Mouse (Mus musculus) testis, postnatal 14 days (tissue): ENCODE results near the gene Hapln2.

Experiments
- DNase-seq: peaks from one replicate; pipeline ENCODE4 v3.0.0; 2021; ENCODE audit warnings: low spot score

Gene Hapln2

DNA sequence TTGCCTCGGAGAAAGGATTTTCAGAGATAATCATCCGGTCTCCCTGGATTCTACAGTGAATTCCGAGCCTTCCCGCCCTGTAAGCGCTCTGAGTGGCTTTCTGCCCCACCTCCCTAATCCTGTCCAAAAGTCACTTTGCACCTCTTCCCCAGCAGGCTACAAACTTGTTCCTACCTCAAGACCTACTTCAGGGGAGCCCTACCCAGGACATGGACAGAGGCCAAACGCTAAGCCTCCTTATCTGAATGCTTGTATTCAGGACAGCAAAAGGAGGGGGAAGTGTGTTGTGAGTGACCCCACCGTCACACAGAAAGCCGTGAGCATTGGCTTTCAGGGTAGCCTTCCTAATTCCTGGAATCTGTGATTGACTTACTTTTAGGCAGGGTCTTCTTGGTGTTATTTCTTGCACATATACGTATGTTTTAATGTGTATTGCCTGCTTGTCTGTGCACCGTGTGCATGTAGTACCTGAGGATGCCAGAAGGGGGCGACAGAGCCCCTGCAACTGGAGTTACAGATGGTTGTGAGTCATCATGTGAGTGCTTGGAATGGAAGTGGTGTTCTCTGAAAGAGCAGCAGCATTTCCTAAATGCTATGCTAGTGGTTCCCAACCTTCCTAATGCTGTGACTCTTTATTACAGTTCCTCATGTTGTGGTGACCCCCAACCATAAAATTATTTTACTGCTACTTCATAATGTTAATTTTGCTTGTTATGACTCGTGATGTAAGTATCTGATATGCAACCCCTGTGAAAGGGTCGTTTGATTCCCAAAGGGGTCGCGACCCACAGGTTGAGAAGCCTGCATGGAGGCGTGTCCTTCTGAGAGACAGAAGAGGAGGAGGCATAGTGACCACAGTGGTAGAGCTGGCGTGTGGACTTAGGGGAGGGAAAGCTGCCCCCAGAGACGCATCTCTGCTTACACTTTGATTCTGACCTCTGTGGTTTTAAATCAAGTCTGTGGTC, 21.3 kb downstream of the Hapln2 start:
- peak; percentile 65 for DNase-seq

GRCm38 (mm10) chr3:88002291-88002976, 24.9 kb downstream of the Hapln2 start:
- no peak for DNase-seq

- DNase-seq: peak; percentile 56
Observed at GRCm38 (mm10) chr3:88000816-88001595, 26.4 kb downstream of the Hapln2 start.

GRCm38 (mm10) chr3:88000181-88000580, 27.2 kb downstream of the Hapln2 start, which contains the start of gene Bcan:
Gene Bcan, minus strand, starts transcription at chr3:88000230.
- no peak for DNase-seq

DNA sequence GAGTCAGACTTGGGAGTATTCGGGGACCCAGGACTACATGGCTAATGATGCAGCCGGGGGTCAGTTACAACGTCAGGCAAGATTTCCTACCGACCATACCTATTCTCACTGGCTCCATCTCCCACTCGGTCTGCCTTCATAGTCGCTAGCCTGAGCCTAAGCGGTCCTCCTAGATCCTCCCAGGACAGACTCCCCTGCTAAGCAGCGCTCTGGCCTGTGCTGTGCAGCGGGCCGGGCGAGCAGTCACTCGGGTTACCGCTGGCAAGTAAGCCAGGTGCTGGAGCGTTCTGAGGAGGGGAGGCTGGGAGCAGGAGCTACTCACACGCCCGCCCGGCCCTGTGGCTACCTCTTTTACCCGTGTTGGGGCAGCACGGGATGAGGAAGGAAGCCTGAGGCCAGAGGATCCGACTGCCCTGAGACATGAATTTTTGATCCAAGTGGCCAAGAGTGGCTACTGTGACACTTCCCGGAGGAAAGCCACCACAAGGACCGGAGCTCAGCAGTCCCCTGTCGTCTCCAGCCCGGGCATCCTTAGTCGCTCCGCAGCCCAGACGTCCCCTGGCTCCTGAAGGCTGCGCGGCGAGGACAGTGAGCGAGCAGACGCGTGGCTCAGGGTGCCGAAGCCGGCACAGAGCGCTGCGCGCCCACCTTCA, 28.0 kb downstream of the Hapln2 start:
- no peak for DNase-seq

GRCm38 (mm10) chr3:87998747-87999146, 28.6 kb downstream of the Hapln2 start:
- DNase-seq: no peak

DNA sequence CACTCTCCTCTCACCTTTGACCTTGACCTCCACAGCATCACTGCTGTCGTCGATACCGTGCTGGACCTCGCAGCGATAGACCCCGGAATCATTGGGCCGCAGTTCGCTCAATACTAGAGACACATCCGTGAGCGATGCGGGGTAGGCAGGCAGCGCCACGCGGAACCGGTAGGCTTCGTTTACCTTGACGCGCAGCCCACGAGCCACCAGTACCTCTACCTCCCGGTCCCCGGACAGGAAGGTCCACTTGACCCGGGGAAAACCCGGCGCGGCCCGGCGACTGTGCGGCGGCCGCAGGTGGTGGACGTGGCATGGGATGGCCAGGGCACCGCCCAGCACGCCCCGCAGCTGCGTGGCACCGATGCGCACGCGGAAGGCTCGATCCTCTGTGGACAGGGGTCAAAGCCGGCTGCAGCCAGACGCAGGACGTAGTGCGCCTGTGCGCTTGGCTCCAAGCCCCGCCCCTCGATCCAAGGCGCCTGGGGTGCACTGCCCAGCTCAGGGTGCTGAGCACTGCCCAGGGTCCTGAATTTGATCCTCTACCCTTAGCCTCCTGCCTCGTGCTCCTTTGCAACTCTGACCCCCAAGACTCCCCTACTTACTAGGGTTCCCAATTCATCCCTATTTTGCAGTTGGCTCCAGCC, 30.3 kb downstream of the Hapln2 start:
- no peak for DNase-seq

GRCm38 (mm10) chr3:87996401-87996800, 31.0 kb downstream of the Hapln2 start:
- DNase-seq: no peak

DNA sequence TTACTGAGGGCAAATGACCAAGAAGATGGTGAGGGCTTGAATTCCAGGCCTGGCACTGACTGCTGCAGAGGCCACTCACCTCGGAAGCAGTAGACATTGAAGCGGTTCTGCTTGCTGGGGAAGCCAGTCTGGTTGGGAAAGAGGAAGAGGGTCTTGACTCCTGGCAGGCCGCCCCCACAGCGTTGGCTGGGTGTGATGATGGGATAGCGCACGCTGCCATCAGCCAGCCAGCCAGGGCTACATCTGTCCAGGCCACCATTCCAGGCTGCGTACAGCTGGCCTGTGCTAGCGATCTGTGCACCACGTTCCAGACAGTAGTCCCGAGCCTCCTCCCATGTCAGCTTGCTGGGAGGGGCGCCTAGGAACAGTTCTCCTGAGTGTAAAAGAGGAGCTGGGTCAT, 32.1 kb downstream of the Hapln2 start:
- DNase-seq: no peak

GRCm38 (mm10) chr3:87993436-87993835, 33.9 kb downstream of the Hapln2 start:
- DNase-seq: no peak

- no peak for DNase-seq
Observed at GRCm38 (mm10) chr3:87989935-87990334, 37.4 kb downstream of the Hapln2 start.

- DNase-seq: no peak
Observed at GRCm38 (mm10) chr3:87988068-87988467, 39.3 kb downstream of the Hapln2 start.

DNA sequence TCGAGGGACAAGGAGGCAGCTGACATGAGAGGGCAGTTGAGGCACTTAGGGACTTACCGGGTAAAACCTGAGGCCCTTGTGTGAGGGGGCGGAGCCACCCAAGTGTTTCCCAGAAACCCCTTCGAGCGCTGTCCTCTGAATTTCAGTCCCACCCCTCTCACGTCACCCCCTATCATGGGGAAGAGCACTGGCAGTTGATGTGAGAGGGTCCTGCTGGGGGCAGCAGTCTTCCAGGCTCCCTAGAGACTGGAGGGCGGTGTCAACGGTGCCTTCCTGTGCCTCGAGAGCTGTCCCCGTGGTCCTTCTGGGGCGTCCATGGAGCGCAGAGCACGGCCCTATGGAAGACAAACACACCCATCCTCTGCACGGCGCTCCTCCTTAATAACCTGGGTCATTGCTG, 39.8 kb downstream of the Hapln2 start:
- DNase-seq: peak; percentile 62

DNA sequence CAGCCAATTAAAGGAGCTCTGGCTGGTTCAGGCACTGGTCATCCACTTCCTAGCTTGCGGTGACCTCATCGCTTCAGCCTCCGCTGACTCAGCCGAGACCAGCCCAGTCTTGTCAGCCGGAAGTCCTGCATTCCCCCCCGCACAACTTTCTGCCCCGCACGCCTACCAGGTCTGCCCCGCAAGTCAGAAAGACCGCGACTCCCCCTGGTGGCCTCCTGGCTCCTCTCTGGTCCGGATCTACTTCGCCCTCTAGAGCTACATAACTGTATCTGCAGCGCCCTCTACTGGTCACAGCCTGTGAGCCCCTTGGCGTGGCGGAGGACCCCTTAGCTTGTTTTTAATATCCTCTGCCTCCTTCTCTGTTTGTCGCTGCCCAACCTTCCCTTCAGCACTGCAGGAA, 40.5 kb downstream of the Hapln2 start:
- DNase-seq: peak; percentile 93

GRCm38 (mm10) chr3:87985505-87986320, 41.7 kb downstream of the Hapln2 start:
- no peak for DNase-seq

DNA sequence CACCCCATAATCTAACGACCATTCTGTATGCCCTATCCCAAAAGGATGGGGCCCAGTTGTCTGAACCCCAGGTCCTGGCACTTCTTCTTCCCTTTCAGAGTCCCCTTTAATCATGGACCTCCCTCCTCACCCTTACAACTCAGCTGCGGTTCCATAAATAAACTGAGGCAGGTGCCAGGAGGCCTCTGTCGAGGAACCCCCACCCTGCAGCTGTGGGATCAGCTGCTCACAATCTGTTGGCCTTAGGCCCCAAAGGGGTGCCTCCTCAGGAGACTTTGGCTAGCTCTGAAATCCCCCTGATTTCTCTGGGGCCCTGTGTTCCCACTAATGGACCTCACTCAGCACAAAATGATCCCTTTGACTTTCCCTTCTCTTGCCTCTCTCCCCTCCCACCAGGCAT, 43.3 kb downstream of the Hapln2 start:
- no peak for DNase-seq

DNA sequence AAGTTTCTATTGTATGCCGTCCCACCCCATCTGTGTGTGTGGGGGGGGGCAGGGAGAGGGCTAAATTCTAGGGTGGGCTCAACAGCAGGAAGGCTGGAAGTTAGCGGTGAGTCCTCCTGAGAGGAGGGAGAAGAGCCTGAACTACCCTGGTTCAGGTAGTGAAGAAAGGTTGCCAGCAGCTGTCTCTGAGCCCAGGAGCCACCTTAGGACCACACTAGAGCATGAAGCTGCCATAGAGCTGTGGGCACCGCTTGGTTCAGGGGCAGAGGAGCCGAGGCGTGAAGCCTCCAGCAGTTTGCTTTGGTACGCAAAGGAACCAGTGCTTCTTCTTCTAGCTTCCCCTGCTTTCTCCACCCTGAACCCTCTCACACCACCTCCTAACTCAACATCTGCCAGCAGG, 43.8 kb downstream of the Hapln2 start:
- no peak for DNase-seq

DNA sequence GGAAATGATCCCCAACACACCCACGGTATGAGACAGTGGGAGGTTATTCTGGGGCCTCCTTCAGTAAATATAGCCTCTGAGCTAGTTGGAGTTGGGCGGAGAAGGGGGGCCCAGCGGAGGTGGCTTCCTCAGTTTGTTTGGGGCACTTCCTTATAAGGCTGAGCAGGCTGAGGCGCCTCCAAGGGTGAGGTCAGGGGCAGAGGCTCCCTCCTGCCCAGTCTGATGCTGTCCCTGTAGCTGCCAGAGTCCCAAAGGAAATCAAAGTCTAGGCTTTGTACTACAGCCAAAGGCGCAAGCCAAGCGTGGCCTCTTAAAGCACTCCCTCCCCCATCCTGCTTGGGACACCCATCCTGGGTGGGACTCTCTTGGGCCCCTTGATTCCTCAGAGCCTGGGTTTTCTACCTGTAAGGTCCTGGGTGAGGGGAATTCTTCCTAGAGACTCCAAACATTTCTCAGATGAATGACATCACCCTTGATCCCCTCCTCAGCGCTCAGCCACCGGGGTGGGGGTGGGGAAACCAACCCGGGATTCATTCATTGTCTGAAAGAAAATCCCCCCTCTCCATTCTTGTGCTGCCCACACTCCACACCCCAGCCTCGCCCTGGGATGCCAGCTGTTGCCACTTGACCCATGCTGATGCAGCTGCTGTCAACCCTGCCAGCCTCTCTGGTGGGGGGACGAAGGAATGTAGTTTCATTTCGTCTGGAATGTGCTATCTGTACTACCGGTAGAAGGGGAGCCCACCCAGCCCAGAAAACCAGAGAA, 44.4 kb downstream of the Hapln2 start:
- DNase-seq: no peak
